Mouse (Mus musculus): ENCODE measurements around the gene Mxra7. TPM values are rescaled to one million over a fixed set of nuclear protein-coding genes. Genes with fewer than 3 reads are reported as not detected.

Mxra7 gene
- polyA plus RNA-seq, 1 experiment: 70.1 TPM

DNA sequence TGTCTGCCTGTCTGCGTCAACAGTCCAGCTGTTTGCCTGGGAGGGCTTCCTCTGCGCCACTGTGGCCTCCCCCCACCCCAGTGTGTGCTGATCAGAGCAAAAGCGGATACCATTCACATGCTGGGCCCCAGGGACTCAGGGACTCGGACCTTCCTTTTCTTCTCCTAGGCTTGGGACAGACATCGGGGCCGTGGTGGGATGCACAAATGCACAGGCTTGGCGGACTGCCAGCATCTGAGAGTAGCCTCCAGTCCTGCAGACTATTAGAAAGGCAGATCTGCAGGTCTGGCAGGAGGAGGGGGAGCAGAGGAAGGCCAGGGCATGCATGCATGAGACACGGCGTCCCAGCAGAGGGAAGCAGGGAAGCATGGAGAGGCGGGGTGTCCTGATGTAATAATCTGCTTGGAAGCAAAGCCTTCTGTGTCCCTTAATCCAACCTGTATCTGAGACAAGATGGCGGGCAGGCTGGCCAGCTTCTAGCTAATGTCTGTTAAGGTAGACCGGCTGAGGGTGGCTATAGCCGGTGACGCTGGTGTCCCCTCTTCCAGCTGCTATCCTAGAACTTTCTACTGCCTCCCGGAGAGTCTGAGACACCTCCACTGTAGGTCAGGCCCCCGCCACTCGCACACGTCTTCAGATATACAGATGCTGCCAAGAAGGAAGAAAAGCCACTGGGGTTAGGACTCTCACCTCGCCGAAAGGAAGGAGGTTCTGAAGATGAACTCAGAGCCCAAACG lies 14.9 kb downstream of the Mxra7 start:
- WGBS: 62% methylated on average over 21 of the region's 21 CpGs
- DNase-seq: no peak
- no peak for TF ChIP-seq POLR2A (IDR thresholded peaks at IDR 0.05; ENCODE audit: borderline replicate concordance, extremely low read depth, low read depth, low read length)
- no peak for TF ChIP-seq CTCF (IDR thresholded peaks at IDR 0.05; ENCODE audit: insufficient read depth, low read length)
- Histone ChIP-seq H3K4me1 (ENCODE audit: control insufficient read depth, insufficient read depth, low read length) (peaks cover 31% of the 10 kb centered on the region), H3K4me3 (replicated peaks; ENCODE audit: extremely low read depth, low read depth, low read length) (no peak overlapping the region)

DNA sequence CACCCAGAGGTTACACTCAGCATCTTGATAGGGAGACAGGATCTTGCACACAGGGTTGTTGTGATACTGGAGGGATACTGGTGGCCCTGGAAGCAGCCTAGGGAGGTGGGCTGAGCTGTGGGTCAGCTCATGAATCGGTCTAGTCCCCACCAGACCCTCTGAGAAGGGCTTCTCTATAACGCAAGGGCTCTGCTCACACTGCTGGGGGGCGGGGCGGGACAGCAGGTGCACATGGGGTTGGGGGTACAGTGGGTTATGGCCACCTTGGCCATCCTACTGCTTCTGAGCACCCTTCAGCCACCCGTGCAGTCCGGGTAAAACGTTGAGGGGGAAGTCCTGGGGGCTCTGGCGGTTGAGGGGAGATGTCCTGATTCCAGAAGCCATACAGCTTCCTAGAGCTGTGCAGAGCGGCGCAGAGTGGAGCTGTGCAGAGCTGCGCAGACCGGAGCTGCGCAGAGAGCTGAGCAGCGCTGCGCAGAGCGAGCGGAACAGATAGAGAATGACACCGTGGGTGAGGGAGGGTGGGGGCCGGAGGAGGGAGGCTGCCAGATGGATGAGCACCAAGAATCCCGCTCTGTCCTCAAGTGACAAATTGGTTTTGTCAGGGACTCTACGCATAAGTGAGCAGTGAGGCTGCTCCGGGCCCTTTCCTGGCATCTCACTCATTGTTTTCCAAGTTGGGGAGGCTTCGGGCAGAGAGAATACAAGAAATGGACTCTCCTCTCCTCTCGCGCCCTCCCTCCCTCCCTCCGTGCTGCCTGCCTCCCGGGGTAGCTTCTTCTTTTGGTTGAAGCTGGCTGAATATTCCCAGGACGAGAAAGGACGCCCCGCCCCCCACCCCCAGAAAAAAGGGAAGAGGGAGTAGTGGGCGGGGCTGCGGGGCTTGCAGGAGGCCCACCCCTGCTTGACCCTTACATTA lies 16.6 kb downstream of the Mxra7 start:
- WGBS: 27% methylated on average over 32 of the region's 32 CpGs
- peaks cover 25% of the 10 kb centered on the region for H3K4me1 ChIP-seq (ENCODE audit: control insufficient read depth, insufficient read depth, low read length)
- peak; percentile 24 for DNase-seq
- no peak overlapping the region for H3K4me3 ChIP-seq (replicated peaks; ENCODE audit: extremely low read depth, low read depth, low read length)
- no peak for TF ChIP-seq CTCF (IDR thresholded peaks at IDR 0.05; ENCODE audit: insufficient read depth, low read length)
- no peak for TF ChIP-seq POLR2A (IDR thresholded peaks at IDR 0.05; ENCODE audit: borderline replicate concordance, extremely low read depth, low read depth, low read length)

DNA sequence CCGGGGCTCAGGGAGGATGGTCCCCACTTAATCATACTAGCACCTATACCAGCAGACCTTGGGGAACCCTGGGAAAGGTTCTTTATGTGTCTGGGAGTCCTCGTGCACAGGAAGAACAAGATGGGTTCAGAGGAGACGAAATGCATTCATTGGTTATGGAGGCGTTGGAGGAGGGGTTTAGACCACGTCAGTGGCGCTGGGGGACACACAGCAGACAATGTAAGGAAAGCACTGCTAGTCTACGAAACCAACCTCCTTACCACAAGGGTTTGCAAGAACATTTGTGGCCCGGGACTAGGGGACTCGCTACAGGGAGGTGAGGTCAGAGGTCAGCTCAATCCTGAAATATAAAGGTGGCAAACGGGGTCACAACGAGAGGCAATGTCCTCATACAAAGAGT lies 17.3 kb downstream of the Mxra7 start:
- DNase-seq: no peak
- TF ChIP-seq CTCF (IDR thresholded peaks at IDR 0.05; ENCODE audit: insufficient read depth, low read length) (no peak), POLR2A (IDR thresholded peaks at IDR 0.05; ENCODE audit: borderline replicate concordance, extremely low read depth, low read depth, low read length) (no peak)
- peaks cover 23% of the 10 kb centered on the region for H3K4me1 ChIP-seq (ENCODE audit: control insufficient read depth, insufficient read depth, low read length)
- 89% methylated on average over 11 of the region's 11 CpGs for WGBS
- H3K4me3 ChIP-seq (replicated peaks; ENCODE audit: extremely low read depth, low read depth, low read length): no peak overlapping the region

DNA sequence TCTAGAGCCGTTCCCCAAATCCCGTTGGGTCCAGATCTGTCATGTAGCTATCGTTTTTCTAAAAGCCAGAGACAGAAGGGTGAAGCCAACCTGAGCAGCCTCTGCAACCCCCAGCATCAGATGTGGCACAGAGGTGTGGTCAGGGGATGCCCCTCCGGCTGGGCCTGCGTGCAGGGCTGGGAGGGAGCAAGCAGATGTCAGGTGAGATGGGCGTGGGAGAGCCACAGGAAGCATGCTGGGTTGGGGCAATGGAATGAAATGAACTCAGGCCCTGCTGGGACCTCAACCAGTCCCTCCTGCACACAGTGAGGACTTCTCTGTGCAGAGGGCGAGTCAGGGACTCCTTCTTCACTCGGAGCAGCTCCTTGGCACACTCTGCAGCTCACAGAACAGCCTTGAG lies 18.3 kb downstream of the Mxra7 start:
- TF ChIP-seq POLR2A (IDR thresholded peaks at IDR 0.05; ENCODE audit: borderline replicate concordance, extremely low read depth, low read depth, low read length): no peak
- no peak for TF ChIP-seq CTCF (IDR thresholded peaks at IDR 0.05; ENCODE audit: insufficient read depth, low read length)
- WGBS: 85% methylated on average over 8 of the region's 8 CpGs
- H3K4me3 ChIP-seq (replicated peaks; ENCODE audit: extremely low read depth, low read depth, low read length): no peak overlapping the region
- peaks cover 18% of the 10 kb centered on the region for H3K4me1 ChIP-seq (ENCODE audit: control insufficient read depth, insufficient read depth, low read length)
- no peak for DNase-seq

DNA sequence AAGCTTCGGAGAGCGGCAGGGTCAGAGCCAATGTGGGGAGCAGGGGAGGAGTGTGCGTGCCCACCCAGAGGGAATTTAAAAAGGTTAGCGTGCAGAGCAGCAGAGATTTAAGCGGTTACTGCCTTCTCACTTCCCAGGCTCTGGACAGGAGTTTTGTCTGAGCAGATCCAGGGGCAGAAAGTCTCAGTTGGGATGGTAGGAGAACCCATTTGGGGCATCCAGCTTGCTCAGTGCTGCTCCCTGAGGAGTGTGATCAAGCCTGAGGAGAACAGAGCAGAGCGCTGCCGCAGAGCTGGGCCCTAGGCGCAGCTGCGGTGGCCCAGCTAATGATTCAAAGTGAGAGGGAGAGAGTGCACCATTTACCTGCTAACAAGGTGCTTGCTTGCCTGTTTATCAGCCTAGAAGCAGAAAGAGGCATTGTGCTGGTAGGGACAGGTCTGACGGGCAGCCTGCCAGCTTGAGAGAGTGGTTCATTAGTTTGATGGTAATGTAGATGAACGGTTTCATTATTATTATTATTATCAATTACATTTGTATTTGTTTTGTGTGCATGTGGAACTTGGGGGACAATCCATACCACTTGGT lies 18.9 kb downstream of the Mxra7 start:
- 87% methylated on average over 11 of the region's 11 CpGs for WGBS
- Histone ChIP-seq H3K4me3 (replicated peaks; ENCODE audit: extremely low read depth, low read depth, low read length) (no peak overlapping the region), H3K4me1 (ENCODE audit: control insufficient read depth, insufficient read depth, low read length) (peaks cover 17% of the 10 kb centered on the region)
- TF ChIP-seq POLR2A (IDR thresholded peaks at IDR 0.05; ENCODE audit: borderline replicate concordance, extremely low read depth, low read depth, low read length) (no peak), CTCF (IDR thresholded peaks at IDR 0.05; ENCODE audit: insufficient read depth, low read length) (no peak)
- no peak for DNase-seq

DNA sequence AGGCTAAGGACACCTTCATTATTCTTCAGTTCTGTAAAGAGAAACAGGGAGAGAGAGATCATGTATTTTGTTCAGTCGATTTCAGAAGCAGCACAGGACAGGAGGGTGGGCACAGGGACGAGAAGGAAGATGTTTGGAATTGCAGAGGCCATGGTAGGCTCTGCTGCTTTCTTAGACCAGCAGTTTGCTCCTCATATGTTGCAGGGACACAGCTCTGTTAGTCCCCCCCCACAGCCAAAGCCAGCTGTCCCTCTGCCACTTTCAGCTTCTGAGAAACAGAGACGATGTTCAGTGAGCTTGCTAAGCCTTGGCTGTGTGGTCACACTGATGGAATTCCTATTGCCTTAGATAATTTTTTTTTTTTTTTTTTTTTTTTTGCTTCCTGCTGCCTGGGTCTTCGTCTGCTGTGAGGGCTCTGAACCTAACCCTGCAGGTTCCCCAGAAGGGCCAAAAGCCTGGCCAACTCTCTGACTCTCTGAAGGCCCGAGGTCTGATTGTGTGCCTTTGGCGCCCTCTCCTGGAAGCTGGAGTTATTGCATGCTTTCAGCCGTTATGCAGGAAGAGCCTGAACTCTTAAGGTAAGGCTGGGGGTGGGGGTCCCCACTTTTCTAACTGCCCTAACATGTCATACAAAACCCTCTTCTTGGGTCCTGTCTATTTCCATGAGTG lies 19.8 kb downstream of the Mxra7 start:
- 17% methylated on average over 7 of the region's 7 CpGs for WGBS
- TF ChIP-seq POLR2A (IDR thresholded peaks at IDR 0.05; ENCODE audit: borderline replicate concordance, extremely low read depth, low read depth, low read length) (no peak), CTCF (IDR thresholded peaks at IDR 0.05; ENCODE audit: insufficient read depth, low read length) (peak; percentile 91)
- DNase-seq: peak; percentile 82
- Histone ChIP-seq H3K4me3 (replicated peaks; ENCODE audit: extremely low read depth, low read depth, low read length) (no peak overlapping the region), H3K4me1 (ENCODE audit: control insufficient read depth, insufficient read depth, low read length) (peaks cover 8% of the 10 kb centered on the region)

DNA sequence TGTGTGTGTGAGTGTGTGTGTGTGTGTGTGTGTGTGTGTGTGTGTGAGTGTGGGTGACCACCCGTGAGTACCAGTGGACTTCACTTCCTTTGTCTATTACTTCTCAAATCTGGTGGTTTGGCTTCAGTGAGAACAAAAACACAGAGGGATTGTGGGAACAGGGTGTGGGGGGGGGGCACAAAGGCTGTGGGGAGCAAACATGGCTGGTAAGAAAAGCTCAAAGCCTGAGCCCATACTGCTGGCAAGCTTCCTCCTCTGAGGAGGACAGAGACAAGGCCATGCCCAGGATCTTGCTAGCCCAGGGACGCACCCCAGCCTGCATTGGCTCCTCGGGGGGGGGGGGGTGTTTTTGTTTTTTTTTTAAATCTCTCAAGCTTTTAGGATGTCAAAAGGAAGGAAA lies 20.3 kb downstream of the Mxra7 start:
- TF ChIP-seq POLR2A (IDR thresholded peaks at IDR 0.05; ENCODE audit: borderline replicate concordance, extremely low read depth, low read depth, low read length) (no peak), CTCF (IDR thresholded peaks at IDR 0.05; ENCODE audit: insufficient read depth, low read length) (no peak)
- Histone ChIP-seq H3K4me1 (ENCODE audit: control insufficient read depth, insufficient read depth, low read length) (peaks cover 3% of the 10 kb centered on the region), H3K4me3 (replicated peaks; ENCODE audit: extremely low read depth, low read depth, low read length) (no peak overlapping the region)
- 37% methylated on average over 3 of the region's 3 CpGs for WGBS
- no peak for DNase-seq

DNA sequence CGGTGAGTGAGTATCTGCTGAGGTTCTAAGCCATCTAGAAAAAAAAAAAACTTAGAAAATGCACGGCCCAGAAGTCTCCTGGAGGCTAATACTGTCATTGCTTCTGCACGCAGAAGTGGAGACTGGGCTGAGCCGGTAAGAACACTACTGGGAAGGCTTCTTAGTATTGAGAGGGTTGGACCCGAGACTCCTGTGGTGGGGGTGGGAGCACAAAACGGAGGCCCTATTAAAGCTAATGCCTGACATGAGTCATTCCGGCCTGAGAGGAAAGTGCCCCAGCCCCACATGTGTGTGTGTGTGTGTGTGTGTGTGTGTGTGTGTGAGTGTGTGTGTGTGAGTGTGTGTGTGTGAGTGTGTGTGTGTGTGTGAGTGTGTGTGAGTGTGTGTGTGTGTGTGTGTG lies 20.7 kb downstream of the Mxra7 start:
- DNase-seq: no peak
- H3K4me3 ChIP-seq (replicated peaks; ENCODE audit: extremely low read depth, low read depth, low read length): no peak overlapping the region
- 44% methylated on average over 7 of the region's 7 CpGs for WGBS
- TF ChIP-seq CTCF (IDR thresholded peaks at IDR 0.05; ENCODE audit: insufficient read depth, low read length): no peak
- no peak for TF ChIP-seq POLR2A (IDR thresholded peaks at IDR 0.05; ENCODE audit: borderline replicate concordance, extremely low read depth, low read depth, low read length)
- H3K4me1 ChIP-seq (ENCODE audit: control insufficient read depth, insufficient read depth, low read length): peaks cover 2% of the 10 kb centered on the region
